Mouse (Mus musculus) MEL (cell line): ENCODE measurements around the gene Aldh1a2. TPM values are rescaled to one million over a fixed set of nuclear protein-coding genes. Genes with fewer than 3 reads are reported as not detected.

Experiments used
- DNase-seq: peaks from one replicate; pipeline ENCODE4 v3.0.0; 2011; ENCODE audit warnings: low read depth, low spot score
- H3K27ac ChIP-seq: 2 replicates; pipeline ENCODE4 v1.5.1; 2012; ENCODE audit warnings: low read depth, mild to moderate bottlenecking, control low read depth, low read length, moderate library complexity; ENCODE audit not compliant: control insufficient read depth
- H3K27me3 ChIP-seq, 2 experiments: fragments of 150-350 bp in 1 of 2; sonication (generic) in 1 of 2; 2 replicates each; pipeline ENCODE4 v1.6.1; 2012; ENCODE audit warnings: low read length in 2 of 2, mild to moderate bottlenecking in 2 of 2, improper control_type of control experiment in 1 of 2, moderate library complexity in 1 of 2; ENCODE audit not compliant: insufficient read depth in 2 of 2, control insufficient read depth in 1 of 2
- H3K36me3 ChIP-seq, 2 experiments: 2 replicates each; pipeline ENCODE4 v1.6.1; 2012 to 2014; ENCODE audit warnings: low read length in 2 of 2, improper control_type of control experiment in 1 of 2, inconsistent platforms in 1 of 2, mild to moderate bottlenecking in 1 of 2; ENCODE audit not compliant: insufficient read depth in 2 of 2, control insufficient read depth in 1 of 2
- H3K4me1 ChIP-seq, 2 experiments: fragments of 150-350 bp in 1 of 2; sonication (generic) in 1 of 2; 2 replicates each; pipeline ENCODE4 v1.6.1; 2012; ENCODE audit warnings: low read length in 2 of 2, improper control_type of control experiment in 1 of 2, mild to moderate bottlenecking in 1 of 2; ENCODE audit not compliant: insufficient read depth in 2 of 2, control insufficient read depth in 1 of 2
- H3K4me3 ChIP-seq, 2 experiments: fragments of 150-350 bp in 1 of 2; sonication (generic) in 1 of 2; 2 replicates each; pipeline ENCODE4 v1.5.1; 2012; ENCODE audit warnings: low read depth in 2 of 2, low read length in 2 of 2, mild to moderate bottlenecking in 2 of 2, moderate library complexity in 2 of 2, control low read depth in 1 of 2, improper control_type of control experiment in 1 of 2; ENCODE audit not compliant: control insufficient read depth in 1 of 2, insufficient read depth in 1 of 2
- H3K79me2 ChIP-seq: 2 replicates; pipeline ENCODE4 v1.6.1; 2012; ENCODE audit warnings: mild to moderate bottlenecking, low read length, moderate library complexity; ENCODE audit not compliant: control insufficient read depth, poor library complexity, insufficient read depth
- H3K9ac ChIP-seq: 2 replicates; pipeline ENCODE4 v1.6.1; 2012; ENCODE audit warnings: low read depth, mild to moderate bottlenecking, control low read depth, low read length, moderate library complexity; ENCODE audit not compliant: control insufficient read depth, poor library complexity, severe bottlenecking
- H3K9me3 ChIP-seq: fragments of 150-350 bp; sonication (generic); replicated peaks from 2 replicates; pipeline ENCODE4 v1.6.1; 2012; ENCODE audit warnings: mild to moderate bottlenecking, low read length, improper control_type of control experiment, moderate library complexity; ENCODE audit not compliant: insufficient read depth
- CTCF ChIP-seq, 3 experiments: IDR thresholded peaks in 2 of 3; conservative IDR thresholded peaks in 1 of 3; 2 replicates each; pipeline ENCODE4 v1.5.1; 2011 to 2012; ENCODE audit warnings: low read length in 3 of 3, low read depth in 2 of 3, mild to moderate bottlenecking in 2 of 3, improper control_type of control experiment in 1 of 3, inconsistent platforms in 1 of 3, mixed read lengths in 1 of 3, moderate library complexity in 1 of 3; ENCODE audit not compliant: control insufficient read depth in 1 of 3, insufficient read depth in 1 of 3, poor library complexity in 1 of 3, severe bottlenecking in 1 of 3
- ELF1 ChIP-seq: IDR thresholded peaks from 2 replicates; pipeline ENCODE4 v1.6.1; 2014; ENCODE audit warnings: low read depth, mild to moderate bottlenecking, inconsistent platforms, low read length, improper control_type of control experiment, moderate library complexity
- EP300 ChIP-seq, 2 experiments: IDR thresholded peaks; 2 replicates each; pipeline ENCODE4 v1.6.1; 2011; ENCODE audit warnings: improper control_type of control experiment in 2 of 2, low read length in 2 of 2, low read depth in 1 of 2, mild to moderate bottlenecking in 1 of 2
- ETS1 ChIP-seq: IDR thresholded peaks from 2 replicates; pipeline ENCODE4 v1.6.1; 2012; ENCODE audit warnings: low read depth, mild to moderate bottlenecking, inconsistent platforms, low read length, improper control_type of control experiment, moderate library complexity
- GABPA ChIP-seq: IDR thresholded peaks from 2 replicates; pipeline ENCODE4 v1.6.1; 2012; ENCODE audit warnings: low read depth, mild to moderate bottlenecking, inconsistent platforms, low read length, improper control_type of control experiment, moderate library complexity
- HCFC1 ChIP-seq: IDR thresholded peaks from 2 replicates; pipeline ENCODE4 v1.6.1; 2012; ENCODE audit warnings: low read depth, mild to moderate bottlenecking, inconsistent platforms, low read length, improper control_type of control experiment, moderate library complexity
- KAT2A ChIP-seq: conservative IDR thresholded peaks from 2 replicates; pipeline ENCODE4 v1.6.1; 2012; ENCODE audit warnings: low read depth, low read length, improper control_type of control experiment, inconsistent platforms
- MAZ ChIP-seq: IDR thresholded peaks from 2 replicates; pipeline ENCODE4 v1.6.1; 2012; ENCODE audit warnings: low read depth, mild to moderate bottlenecking, inconsistent platforms, low read length, improper control_type of control experiment
- MXI1 ChIP-seq: IDR thresholded peaks from 2 replicates; pipeline ENCODE4 v1.6.1; 2011; ENCODE audit warnings: mild to moderate bottlenecking, low read depth, low read length, improper control_type of control experiment
- MYB ChIP-seq: IDR thresholded peaks from 2 replicates; pipeline ENCODE4 v1.6.1; 2011; ENCODE audit warnings: mild to moderate bottlenecking, low read depth, low read length, improper control_type of control experiment
- NELFE ChIP-seq: IDR thresholded peaks from 2 replicates; pipeline ENCODE4 v1.6.1; 2011; ENCODE audit warnings: low read depth, low read length, improper control_type of control experiment
- NRF1 ChIP-seq: IDR thresholded peaks from 2 replicates; pipeline ENCODE4 v1.6.1; 2014; ENCODE audit warnings: low read depth, mild to moderate bottlenecking, inconsistent platforms, low read length, improper control_type of control experiment, moderate library complexity; ENCODE audit not compliant: poor library complexity, insufficient read depth, severe bottlenecking
- POLR2A ChIP-seq, 2 experiments: IDR thresholded peaks; 2 replicates each; pipeline ENCODE4 v1.6.1; 2011 to 2012; ENCODE audit warnings: low read length in 2 of 2, mild to moderate bottlenecking in 2 of 2, control low read depth in 1 of 2, improper control_type of control experiment in 1 of 2, low read depth in 1 of 2, moderate library complexity in 1 of 2; ENCODE audit not compliant: control insufficient read depth in 1 of 2, insufficient read depth in 1 of 2, poor library complexity in 1 of 2
- POLR2AphosphoS2 ChIP-seq: IDR thresholded peaks from 2 replicates; pipeline ENCODE4 v1.6.1; 2011; ENCODE audit warnings: low read length, improper control_type of control experiment
- SMC3 ChIP-seq: IDR thresholded peaks from 2 replicates; pipeline ENCODE4 v1.6.1; 2011; ENCODE audit warnings: low read depth, low read length, improper control_type of control experiment
- TAL1 ChIP-seq: IDR thresholded peaks from 2 replicates; pipeline ENCODE4 v1.6.1; 2012; ENCODE audit warnings: mild to moderate bottlenecking, inconsistent platforms, low read length, moderate library complexity, mixed read lengths
- UBTF ChIP-seq: IDR thresholded peaks from 2 replicates; pipeline ENCODE4 v1.6.1; 2012; ENCODE audit warnings: low read depth, mild to moderate bottlenecking, inconsistent platforms, low read length, improper control_type of control experiment, moderate library complexity, borderline replicate concordance; ENCODE audit not compliant: insufficient read depth
- USF1 ChIP-seq: IDR thresholded peaks from 2 replicates; pipeline ENCODE4 v1.6.1; 2014; ENCODE audit warnings: low read depth, mild to moderate bottlenecking, inconsistent platforms, low read length, improper control_type of control experiment, moderate library complexity
- USF2 ChIP-seq, 2 experiments: IDR thresholded peaks; 2 replicates each; pipeline ENCODE4 v1.6.1; 2011 to 2012; ENCODE audit warnings: improper control_type of control experiment in 2 of 2, low read length in 2 of 2, borderline replicate concordance in 1 of 2, inconsistent platforms in 1 of 2, low read depth in 1 of 2, mild to moderate bottlenecking in 1 of 2; ENCODE audit not compliant: insufficient read depth in 1 of 2
- ZC3H11A ChIP-seq: IDR thresholded peaks from 2 replicates; pipeline ENCODE4 v1.6.1; 2012; ENCODE audit warnings: low read depth, mild to moderate bottlenecking, inconsistent platforms, low read length, improper control_type of control experiment
- polyA plus RNA-seq, 2 experiments: library from polyadenylated mRNA; stranded (reverse) in 1 of 2; unstranded in 1 of 2; fragments of >175 nt in 1 of 2; fragments of >200 nt in 1 of 2; gene quantifications; 2 replicates each; pipeline versions ENCODE4 v1.2.1 to v1.2.4; 2012; ENCODE audit warnings: low replicate concordance in 2 of 2, low read depth in 1 of 2; ENCODE audit not compliant: insufficient read length in 2 of 2, insufficient read depth in 1 of 2, missing spikeins in 1 of 2
- total RNA-seq: library from RNA; depleted of rRNA; stranded (reverse); fragments of 300-350 nt; gene quantifications from 2 replicates; pipeline ENCODE4 v1.2.3, GENCODE M21; 2012

The Aldh1a2 gene
- total and polyA plus RNA-seq, 3 experiments: not detected

- no peaks in the 10 kb centered on the region for H3K9me3 ChIP-seq
- H3K27me3 ChIP-seq: peaks cover 15 to 54% of the 10 kb centered on the region in 2 experiments
- no peak overlapping the region for H3K27ac ChIP-seq
Measured at GRCm38 (mm10) chr9:71227226-71227970, 11.8 kb downstream of the Aldh1a2 start.

GRCm38 (mm10) chr9:71230011-71230410 is 14.4 kb downstream of the Aldh1a2 start:
- TF ChIP-seq POLR2A (IDR thresholded peaks at IDR 0.05; ENCODE audit: control insufficient read depth in 1 of 2, insufficient read depth in 1 of 2, low read depth in 1 of 2, low read length in 2 of 2, poor library complexity in 1 of 2): no peak
- Histone ChIP-seq H3K36me3 (no peaks in the 10 kb centered on the region), H3K4me1 (no peaks in the 10 kb centered on the region), H3K27me3 (peaks cover 9 to 31% of the 10 kb centered on the region in 2 experiments), H3K27ac (no peak overlapping the region), H3K4me3 (no peak overlapping the region), H3K9me3 (no peaks in the 10 kb centered on the region), H3K79me2 (no peaks in the 10 kb centered on the region), H3K9ac (no peak overlapping the region)
- DNase-seq: no peak

More at GRCm38 (mm10) chr9:71227226-71227970, 11.8 kb downstream of the Aldh1a2 start:
- DNase-seq: no peak
- no peaks in the 10 kb centered on the region for H3K4me1 ChIP-seq
- H3K4me3 ChIP-seq: no peak overlapping the region
- no peaks in the 10 kb centered on the region for H3K36me3 ChIP-seq
- H3K9ac ChIP-seq: no peak overlapping the region
- H3K79me2 ChIP-seq: no peaks in the 10 kb centered on the region
- no peak for TF ChIP-seq CTCF (IDR thresholded peaks at IDR 0.05 in 2 of 3, conservative IDR thresholded peaks at IDR 0.05 in 1 of 3; ENCODE audit: control insufficient read depth in 1 of 3, insufficient read depth in 1 of 3, low read depth in 2 of 3, low read length in 3 of 3, poor library complexity in 1 of 3, severe bottlenecking in 1 of 3)
- no peak for TF ChIP-seq ETS1
- no peak for TF ChIP-seq HCFC1
- no peak for TF ChIP-seq KAT2A
- no peak for TF ChIP-seq ELF1
- TF ChIP-seq NRF1: no peak
- TF ChIP-seq EP300 (IDR thresholded peaks at IDR 0.05; ENCODE audit: low read depth in 1 of 2, low read length in 2 of 2): no peak
- no peak for TF ChIP-seq TAL1
- no peak for TF ChIP-seq ZC3H11A
- no peak for TF ChIP-seq MAZ

- no peak for TF ChIP-seq ETS1
- TF ChIP-seq MXI1: no peak
- TF ChIP-seq HCFC1: no peak
- TF ChIP-seq POLR2AphosphoS2: no peak
- TF ChIP-seq NRF1: no peak
- TF ChIP-seq SMC3: no peak
- TF ChIP-seq USF2 (IDR thresholded peaks at IDR 0.05; ENCODE audit: borderline replicate concordance in 1 of 2, insufficient read depth in 1 of 2, low read depth in 1 of 2, low read length in 2 of 2): no peak
- no peak for TF ChIP-seq GABPA
- TF ChIP-seq UBTF: no peak
- no peak for TF ChIP-seq USF1
- TF ChIP-seq NELFE: no peak
- no peak for TF ChIP-seq MYB
- no peak for TF ChIP-seq ZC3H11A
- no peaks in the 10 kb centered on the region for H3K79me2 ChIP-seq
- H3K36me3 ChIP-seq: no peaks in the 10 kb centered on the region
- no peak overlapping the region for H3K4me3 ChIP-seq
- no peak for DNase-seq
- H3K9ac ChIP-seq: no peak overlapping the region
- no peak overlapping the region for H3K27ac ChIP-seq
- peaks cover 7 to 18% of the 10 kb centered on the region in 2 experiments for H3K27me3 ChIP-seq
- no peaks in the 10 kb centered on the region for H3K9me3 ChIP-seq
- no peaks in the 10 kb centered on the region for H3K4me1 ChIP-seq
Measured at GRCm38 (mm10) chr9:71236540-71236939, 21.0 kb downstream of the Aldh1a2 start.
